Mouse (Mus musculus) frontal cortex, postnatal 25 days (tissue): ENCODE measurements around the gene Zfp362.

Source experiments
- DNase-seq, 2 experiments: peaks; one replicate each; pipeline ENCODE4 v3.0.0; 2022; ENCODE audit warnings: low spot score in 2 of 2

Zfp362 gene

GRCm38 (mm10) chr4:128760029-128760428, 45.8 kb downstream of the Zfp362 start:
- no peak for DNase-seq

GRCm38 (mm10) chr4:128759214-128759613, 46.6 kb downstream of the Zfp362 start:
- DNase-seq, result no peak

- no peak for DNase-seq
These were observed 49.9 kb downstream of the Zfp362 start for GRCm38 (mm10) chr4:128755900-128756299.

GRCm38 (mm10) chr4:128755064-128755463, 50.8 kb downstream of the Zfp362 start, which contains the start of gene A3galt2:
TSS of gene A3galt2 (plus strand) at chr4:128755364.
- no peak for DNase-seq

- DNase-seq, result no peak
These were observed 52.3 kb downstream of the Zfp362 start for GRCm38 (mm10) chr4:128753571-128753970.

GRCm38 (mm10) chr4:128752031-128752757, 53.7 kb downstream of the Zfp362 start:
- no peak for DNase-seq

- DNase-seq, result no peak
These were observed 54.8 kb downstream of the Zfp362 start for GRCm38 (mm10) chr4:128751006-128751405.

- DNase-seq, result no peak
These were observed 57.5 kb downstream of the Zfp362 start for GRCm38 (mm10) chr4:128748309-128748708.

GRCm38 (mm10) chr4:128747614-128748270, 58.1 kb downstream of the Zfp362 start:
- no peak for DNase-seq

DNA sequence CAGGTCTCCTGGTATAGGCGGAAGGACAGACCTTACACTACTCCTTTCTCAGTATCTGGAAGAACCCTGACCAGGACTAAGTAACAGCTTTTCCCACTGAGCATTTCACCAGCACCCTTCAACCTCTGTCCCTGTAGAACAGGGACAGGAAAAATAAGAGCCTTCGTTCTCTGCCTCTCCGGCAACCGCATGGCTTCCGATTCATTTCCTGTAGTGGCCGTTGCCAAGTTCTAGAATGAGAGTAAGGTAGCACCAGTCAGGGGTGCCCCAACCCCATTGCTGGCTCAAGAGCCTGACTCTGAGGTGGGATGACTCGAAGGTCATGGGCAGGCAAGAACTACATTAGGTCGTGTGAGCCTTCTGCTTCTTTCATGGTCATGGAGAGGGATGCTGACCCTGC, 60.7 kb downstream of the Zfp362 start:
- no peak for DNase-seq

DNA sequence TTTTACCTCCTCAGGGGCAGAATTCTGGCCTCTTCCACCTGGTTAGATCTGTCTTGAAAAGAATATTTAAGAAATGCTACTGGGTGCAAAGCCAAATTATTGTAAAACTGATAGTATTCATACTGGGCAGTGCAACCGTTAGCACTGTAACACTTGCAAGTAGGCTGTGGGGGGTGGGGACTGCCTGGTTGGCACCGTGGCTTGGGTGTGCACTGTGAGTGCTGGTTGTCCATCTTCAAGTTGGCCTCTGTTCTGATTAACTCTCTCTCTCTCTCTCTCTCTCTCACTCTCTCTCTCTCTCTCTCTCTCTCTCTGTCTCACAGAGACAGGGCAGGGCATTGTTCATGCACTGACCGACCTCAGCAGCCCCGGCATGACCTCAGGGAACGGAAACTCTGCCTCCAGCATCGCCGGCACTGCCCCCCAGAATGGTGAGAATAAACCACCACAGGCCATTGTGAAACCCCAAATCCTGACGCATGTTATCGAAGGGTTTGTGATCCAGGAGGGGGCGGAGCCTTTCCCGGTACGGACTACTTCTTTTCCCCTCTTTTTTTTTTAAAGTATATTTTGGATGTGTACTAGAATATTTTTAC, 62.7 kb downstream of the Zfp362 start:
- DNase-seq, result no peak

DNA sequence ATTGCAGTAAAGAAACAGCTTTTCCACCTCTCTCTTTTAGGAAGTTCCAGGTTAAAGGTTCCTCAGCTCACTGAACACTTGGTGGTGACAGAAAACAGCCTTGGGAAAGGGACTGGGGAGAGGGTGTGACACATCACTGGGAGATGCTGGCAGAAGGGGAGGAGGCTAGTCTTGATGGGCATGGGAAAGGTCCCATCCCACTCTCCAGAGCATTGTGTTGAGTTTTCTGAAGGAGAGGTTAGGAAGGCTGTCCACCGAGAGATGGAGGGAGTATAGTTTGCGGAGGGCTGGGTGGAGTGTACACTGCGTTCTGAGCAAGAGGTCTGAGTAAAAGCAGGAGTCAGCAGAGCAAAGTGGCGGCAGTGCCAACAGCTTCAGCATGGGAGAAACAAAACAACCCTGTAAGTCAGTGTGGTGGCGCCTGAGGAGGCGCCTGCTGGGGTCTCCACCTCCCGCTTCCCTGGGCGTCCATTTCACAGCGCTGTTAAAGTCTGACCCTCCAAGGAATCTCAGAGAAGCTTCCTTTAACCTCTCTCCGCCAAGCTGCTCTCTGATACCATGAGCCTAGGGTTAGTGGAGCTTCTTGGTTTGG, 63.4 kb downstream of the Zfp362 start:
- DNase-seq, result no peak

- no peak for DNase-seq
These were observed 63.9 kb downstream of the Zfp362 start for GRCm38 (mm10) chr4:128741906-128742305.

DNA sequence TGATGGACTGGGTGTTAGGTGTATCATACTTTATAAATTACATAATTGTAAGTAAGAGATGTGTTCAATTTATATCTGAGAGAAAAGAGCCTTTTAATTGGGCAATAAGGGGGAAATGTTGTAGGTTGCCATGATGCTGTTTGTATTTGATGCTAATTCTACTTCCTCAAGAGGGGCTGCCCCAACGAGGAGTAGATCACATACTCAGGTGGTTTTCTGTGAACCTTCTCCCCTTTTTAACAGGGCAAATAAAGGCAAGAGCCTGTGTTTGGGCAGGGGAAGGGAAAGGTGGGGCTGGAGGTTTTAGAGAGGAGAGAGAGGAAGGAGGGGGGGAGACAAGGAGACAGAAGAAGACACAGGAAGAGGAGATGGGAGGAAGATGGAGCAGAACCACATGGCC, 65.0 kb downstream of the Zfp362 start:
- DNase-seq, result no peak

- no peak for DNase-seq
These were observed 67.8 kb downstream of the Zfp362 start for GRCm38 (mm10) chr4:128737825-128738610.

DNA sequence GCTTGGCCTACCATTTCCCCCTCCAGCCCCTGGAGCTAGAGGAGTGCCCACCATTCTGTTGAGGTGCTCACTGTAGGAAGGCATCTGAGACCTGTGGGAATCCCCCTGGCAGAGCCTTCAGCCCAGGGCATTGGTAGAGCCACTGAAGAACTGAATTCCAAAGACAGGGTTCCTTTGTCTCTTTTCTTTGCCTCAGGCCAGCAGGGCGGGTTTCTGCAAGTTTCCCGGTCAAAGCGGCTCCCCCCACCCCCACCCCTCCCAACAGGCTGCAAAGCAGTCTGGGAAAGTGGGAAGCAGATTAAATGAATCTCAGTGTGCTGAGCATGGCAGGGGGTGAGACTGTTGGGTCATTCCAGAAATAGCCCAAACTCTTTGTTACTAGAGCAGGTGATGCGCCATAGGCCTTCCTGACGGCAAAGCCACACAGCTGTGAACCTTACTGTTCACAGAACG, 68.7 kb downstream of the Zfp362 start:
- no peak for DNase-seq

- no peak for DNase-seq
These were observed 70.8 kb downstream of the Zfp362 start for GRCm38 (mm10) chr4:128734721-128735671.

DNA sequence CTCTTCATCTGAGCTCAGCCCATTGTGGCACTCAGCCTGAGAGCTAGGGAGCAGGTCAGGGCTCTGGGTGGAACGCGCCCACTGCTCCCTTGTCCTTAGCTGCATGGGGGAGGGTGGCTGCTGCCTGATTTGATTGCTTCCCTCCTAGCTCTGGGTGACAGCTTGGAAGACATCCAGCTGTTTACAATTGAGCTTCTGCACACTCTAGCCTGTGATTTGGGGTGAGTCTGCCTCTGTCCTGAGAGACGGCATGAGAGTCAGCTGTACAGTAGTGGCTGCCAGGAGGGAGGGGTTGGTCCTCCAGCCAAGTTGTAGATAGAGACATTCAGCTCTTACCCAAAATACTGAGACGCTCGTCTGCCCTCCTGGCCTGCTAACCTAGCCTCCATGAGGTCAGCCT, 71.6 kb downstream of the Zfp362 start:
- no peak for DNase-seq

DNA sequence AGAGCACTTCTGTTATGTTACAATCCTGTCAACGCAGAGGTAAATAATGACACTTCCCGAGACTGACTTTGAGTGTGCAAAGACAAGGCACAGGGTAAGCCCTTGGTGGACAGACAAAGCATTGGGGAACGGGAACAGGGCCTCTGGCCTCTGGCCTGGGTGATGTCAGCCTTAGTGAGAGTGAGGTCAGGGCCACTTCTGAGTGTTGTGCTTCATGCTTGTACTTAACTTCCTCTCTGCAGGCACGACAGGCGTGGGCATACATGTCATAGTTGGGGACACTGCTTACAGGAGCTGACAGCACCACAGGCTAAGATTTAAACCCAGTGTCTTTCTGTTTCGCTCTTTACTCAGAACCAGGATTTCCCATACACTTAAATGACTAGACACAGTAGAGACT, 72.3 kb downstream of the Zfp362 start:
- DNase-seq, result no peak

DNA sequence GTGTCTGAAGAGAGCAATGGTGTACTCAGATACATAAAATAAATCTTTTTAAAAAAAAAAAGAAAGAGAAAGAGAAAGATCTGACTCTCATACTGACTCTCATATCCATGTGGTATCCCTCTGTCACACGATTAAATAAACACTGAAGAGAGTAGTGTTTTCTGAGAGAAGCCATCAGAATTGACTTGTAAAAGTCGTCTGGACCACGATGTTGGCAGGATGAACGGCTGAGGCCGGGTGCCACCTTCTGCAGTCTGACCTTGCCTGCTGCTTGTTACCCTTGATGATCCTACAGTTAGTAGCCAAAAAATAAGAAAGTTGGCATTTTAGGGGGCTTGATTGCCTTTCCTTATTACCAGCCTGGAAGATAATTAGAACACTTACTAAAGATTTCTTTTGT, 73.1 kb downstream of the Zfp362 start:
- DNase-seq, result no peak

DNA sequence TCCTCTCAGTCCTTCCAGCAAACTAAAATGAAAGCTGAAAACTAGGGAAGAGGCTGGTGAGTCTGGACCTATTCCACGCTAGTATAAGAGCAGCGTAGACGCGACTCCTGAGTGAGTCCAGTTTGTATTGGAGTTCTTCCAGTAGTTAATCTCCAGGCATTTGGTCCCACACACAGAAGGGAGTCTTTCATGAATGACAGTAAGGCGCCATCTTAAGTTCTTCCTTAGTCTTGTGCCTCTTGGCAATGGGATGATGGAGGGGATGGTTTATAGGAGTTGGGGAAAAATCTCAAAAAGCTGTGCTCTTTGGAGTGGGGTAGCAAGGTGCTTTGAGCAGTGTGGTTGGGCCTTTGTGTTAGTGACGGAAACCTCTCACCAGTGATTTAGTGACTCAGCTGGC, 75.6 kb downstream of the Zfp362 start:
- no peak for DNase-seq
